Comparison of ENCODE assay signal across 11 mouse cellular contexts in the genomic region with DNA sequence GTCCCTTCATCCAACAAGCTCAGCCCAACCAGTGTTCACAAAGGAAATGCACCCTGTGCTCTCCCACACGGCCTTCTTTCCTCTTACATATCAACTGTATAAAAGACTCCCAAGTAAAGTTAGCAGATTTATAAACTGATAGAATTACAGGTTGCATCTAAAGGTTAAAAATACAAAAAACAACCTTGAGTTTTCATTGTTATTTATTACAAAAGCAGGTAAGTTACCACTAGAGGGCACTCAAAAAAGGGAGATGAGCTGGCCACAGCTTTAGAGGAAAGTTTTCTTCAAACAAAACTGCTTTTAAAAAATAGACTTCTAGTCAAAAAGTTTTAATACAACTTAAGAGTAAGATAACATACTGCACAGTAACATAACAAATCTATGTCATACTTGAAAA. TPM values are rescaled to one million over a fixed set of nuclear protein-coding genes. Genes with fewer than 3 reads are reported as not detected.
DNase-seq lines count a peak whose midpoint lies in the region; ATAC-seq and TF ChIP-seq lines count a peak whose summit lies in the region.
"Had no signal": no experiment of that assay in that cellular context is flagged by ENCODE, and none has a peak within 500 bp of the region (broad histone marks: within the 10 kb centered on the region; RNA-seq: fewer than 3 reads in every experiment).

No protein-coding gene starts in this region.

- ATAC-seq in kidney, postnatal 0 days (replicated peaks; ENCODE audit: low FRiP score, low read depth) = no peak
- peak; percentile 49 for ATAC-seq in CD4-positive, CD25-positive, alpha-beta regulatory T cell, adult 4 months

- no peak overlapping the region for H3K27ac ChIP-seq in kidney, postnatal 0 days
- H3K27ac ChIP-seq: lung, embryonic 15.5 days had no signal

- H3K9me3 ChIP-seq in kidney, postnatal 0 days (replicated peaks; ENCODE audit: low read length) = no peaks in the 10 kb centered on the region
- H3K9me3 ChIP-seq: lung, embryonic 15.5 days had no signal

- peaks cover 19% of the 10 kb centered on the region for H3K36me3 ChIP-seq in kidney, postnatal 0 days (ENCODE audit: insufficient read depth, low read length)

- H3K4me1 ChIP-seq in kidney, postnatal 0 days (replicated peaks; ENCODE audit: insufficient read depth, low read length) = no peaks in the 10 kb centered on the region
- H3K4me1 ChIP-seq: lung, embryonic 15.5 days had no signal

- H3K9ac ChIP-seq in kidney, postnatal 0 days (ENCODE audit: low read depth, low read length) = no peak overlapping the region
- H3K9ac ChIP-seq: lung, embryonic 15.5 days had no signal

- H3K4me3 ChIP-seq in kidney, postnatal 0 days (replicated peaks; ENCODE audit: low read depth, low read length) = no peak overlapping the region
- H3K4me3 ChIP-seq: lung, embryonic 15.5 days had no signal

- H3K4me2 ChIP-seq in kidney, postnatal 0 days (ENCODE audit: low read length) = no peak overlapping the region
- H3K4me2 ChIP-seq: lung, embryonic 15.5 days had no signal

- no peaks in the 10 kb centered on the region for H3K27me3 ChIP-seq in kidney, postnatal 0 days (ENCODE audit: insufficient read depth, low read length)
- H3K27me3 ChIP-seq: lung, embryonic 15.5 days had no signal

- TF ChIP-seq CTCF in kidney, postnatal 0 days (IDR thresholded peaks at IDR 0.05; ENCODE audit: low read depth) = peak; percentile 73

- whole genome bisulfite sequencing in kidney, postnatal 0 days = 2% methylated on average over 1 of the region's 1 CpGs

- DNase-seq in kidney, postnatal 0 days (ENCODE audit: low spot score) = peak; percentile 85
- DNase-seq in kidney, adult 11 months = no peak
- peak; percentile 61 for DNase-seq in A20 (ENCODE audit: low read depth, low spot score)
- peak; percentile 63 for DNase-seq in embryo, embryonic 10.5 days (ENCODE audit: low spot score)
- no peak for DNase-seq in left cerebral cortex, adult 18-20 months (ENCODE audit: low spot score in 2 of 2)
- DNase-seq in layer of hippocampus, adult 9-11 months = no peak
- DNase-seq: adrenal gland, postnatal 14 days; cerebellum, postnatal 25 days; heart, postnatal 14 days had no signal

RNA-seq across cellular contexts. Expression of a gene that starts 7.5 kb away (rescaled TPM):
- polyA plus RNA-seq in kidney, postnatal 0 days (2015; fragmentation: Nextera tagmentation; extraction: Ambion mirVana) = 64.6 and 71.1 TPM in 2 replicates
- polyA plus RNA-seq in CD4-positive, CD25-positive, alpha-beta regulatory T cell, adult 4 months (2017; shearing (Covaris generic)) = 10 to 100 TPM; 18.3 to 35.8 TPM
- 10 to 100 TPM; 79.5 to 85.3 TPM for total RNA-seq in left cerebral cortex, adult 18-20 months (2021)

RNA-seq across cellular contexts. Expression of a gene that starts 31.6 kb away (rescaled TPM):
- 58.2 and 59.7 TPM in 2 replicates for polyA plus RNA-seq in kidney, postnatal 0 days (2015; fragmentation: Nextera tagmentation; extraction: Ambion mirVana)
- 10 to 100 TPM; 26.5 to 31.1 TPM for polyA plus RNA-seq in CD4-positive, CD25-positive, alpha-beta regulatory T cell, adult 4 months (2017; shearing (Covaris generic))
- 10 to 100 TPM; 23.0 to 24.8 TPM for total RNA-seq in left cerebral cortex, adult 18-20 months (2021)

RNA-seq across cellular contexts. Expression of a gene that starts 31.7 kb away (rescaled TPM):
- 0.46 TPM in 2 replicates for polyA plus RNA-seq in kidney, postnatal 0 days (2015; fragmentation: Nextera tagmentation; extraction: Ambion mirVana)
- polyA plus RNA-seq in CD4-positive, CD25-positive, alpha-beta regulatory T cell, adult 4 months (2017; shearing (Covaris generic)) = under 1 TPM; 0.24 to 0.41 TPM
- total RNA-seq in left cerebral cortex, adult 18-20 months (2021) = 1 to 10 TPM; 1.0 to 1.3 TPM

Comparison
In these comparisons a context has a peak if more than half of its experiments do, and no peak if none do; other contexts are left out.
1. DNase-seq: peak in kidney, postnatal 0 days (single experiment), A20 (single experiment) and embryo, embryonic 10.5 days (single experiment); none in kidney, adult 11 months (single experiment), left cerebral cortex, adult 18-20 months (0 of 2) and layer of hippocampus, adult 9-11 months (single experiment).